Mouse (Mus musculus): ENCODE measurements at regions not wholly inside any gene's neighbourhood (a gene's known extent, or its start where the extent isn't known, plus 50 kb on each side); places are given as distances from the start of the nearest gene placed in this dataset.

- no peaks in the 10 kb centered on the region for H3K9me3 ChIP-seq (ENCODE audit: control insufficient read depth, low read length)
- no peaks in the 10 kb centered on the region for H3K36me3 ChIP-seq (ENCODE audit: control insufficient read depth, insufficient read depth, low read length)
- H3K27ac ChIP-seq (ENCODE audit: low read length): no peak overlapping the region
- H3K4me2 ChIP-seq (ENCODE audit: low read depth, low read length): no peak overlapping the region
- 92% methylated on average over 4 of the region's 4 CpGs for WGBS
- H3K27me3 ChIP-seq (replicated peaks; ENCODE audit: control insufficient read depth, insufficient read depth, low read length): no peaks in the 10 kb centered on the region
- no peak overlapping the region for H3K9ac ChIP-seq (ENCODE audit: low read depth, low read length)
- no peaks in the 10 kb centered on the region for H3K4me1 ChIP-seq (ENCODE audit: control insufficient read depth, insufficient read depth, low read length)
- no peak for ATAC-seq
- no peak overlapping the region for H3K4me3 ChIP-seq (ENCODE audit: low read length)
These were observed 66.4 kb upstream of the Csl start for GRCm38 (mm10) chr10:99825881-99826280.

GRCm38 (mm10) chr10:99812069-99812650 is 52.7 kb upstream of the Csl start:
- Histone ChIP-seq H3K36me3 (ENCODE audit: control insufficient read depth, insufficient read depth, low read length) (no peaks in the 10 kb centered on the region), H3K27me3 (replicated peaks; ENCODE audit: control insufficient read depth, insufficient read depth, low read length) (no peaks in the 10 kb centered on the region), H3K27ac (ENCODE audit: low read length) (no peak overlapping the region), H3K4me3 (ENCODE audit: low read length) (no peak overlapping the region), H3K9ac (ENCODE audit: low read depth, low read length) (no peak overlapping the region), H3K4me2 (ENCODE audit: low read depth, low read length) (no peak overlapping the region), H3K9me3 (ENCODE audit: control insufficient read depth, low read length) (no peaks in the 10 kb centered on the region), H3K4me1 (ENCODE audit: control insufficient read depth, insufficient read depth, low read length) (no peaks in the 10 kb centered on the region)
- 53% methylated on average over 7 of the region's 7 CpGs for WGBS
- peak; percentile 55 for ATAC-seq

- H3K4me1 ChIP-seq (ENCODE audit: control insufficient read depth, insufficient read depth, low read length): no peaks in the 10 kb centered on the region
- H3K9me3 ChIP-seq (ENCODE audit: control insufficient read depth, low read length): no peaks in the 10 kb centered on the region
- H3K9ac ChIP-seq (ENCODE audit: low read depth, low read length): no peak overlapping the region
- no peak overlapping the region for H3K27ac ChIP-seq (ENCODE audit: low read length)
- H3K27me3 ChIP-seq (replicated peaks; ENCODE audit: control insufficient read depth, insufficient read depth, low read length): no peaks in the 10 kb centered on the region
- no peaks in the 10 kb centered on the region for H3K36me3 ChIP-seq (ENCODE audit: control insufficient read depth, insufficient read depth, low read length)
- H3K4me3 ChIP-seq (ENCODE audit: low read length): no peak overlapping the region
- no peak for ATAC-seq
- 73% methylated on average over 1 of the region's 1 CpGs for WGBS
- H3K4me2 ChIP-seq (ENCODE audit: low read depth, low read length): no peak overlapping the region
These were observed 52.0 kb upstream of the Csl start for GRCm38 (mm10) chr10:99811430-99811829.
